In the genomic region with DNA sequence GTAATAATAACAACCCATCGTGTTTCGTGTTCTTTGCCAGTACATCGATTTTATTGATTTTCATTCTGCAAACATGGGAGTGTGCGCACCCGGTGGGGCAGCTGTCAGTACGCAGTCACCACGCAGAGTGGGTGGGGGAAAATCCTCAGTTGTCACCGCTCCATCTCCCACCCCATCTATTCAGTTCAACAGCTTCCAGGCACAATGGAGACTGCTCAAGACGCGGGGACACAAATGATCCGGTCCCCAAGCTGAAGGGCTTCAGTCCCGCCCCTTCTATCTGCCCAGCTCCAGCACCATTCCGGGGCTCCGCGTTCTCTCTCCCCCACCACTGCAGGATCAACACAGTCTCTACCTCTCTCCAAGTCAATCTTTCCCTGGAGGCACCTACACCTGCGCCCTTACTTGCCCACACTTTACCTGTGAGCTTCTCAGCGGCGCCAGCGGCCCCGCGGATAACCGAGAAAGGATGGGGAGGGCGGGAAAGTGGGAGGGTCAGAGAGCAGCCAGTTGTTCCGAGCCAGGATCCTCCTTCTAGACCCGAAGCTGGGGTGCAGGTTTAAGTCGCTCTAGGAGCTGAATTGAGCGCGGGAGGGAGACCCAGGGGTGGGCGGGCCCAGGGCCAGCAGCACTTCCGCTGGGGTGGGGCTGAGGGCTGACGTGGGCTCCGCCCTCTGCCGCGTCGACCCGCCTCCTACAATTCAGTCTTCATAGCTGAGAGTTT, we compare ENCODE assay signal across 8 mouse cellular contexts. TPM values are rescaled to one million over a fixed set of nuclear protein-coding genes. Genes with fewer than 3 reads are reported as not detected.
DNase-seq lines count a peak whose midpoint lies in the region; ATAC-seq and TF ChIP-seq lines count a peak whose summit lies in the region.

No protein-coding gene starts in this region.

- no peaks in the 10 kb centered on the region for H3K36me3 ChIP-seq in E14TG2a.4 (ENCODE audit: insufficient read depth, low read length)
- no peaks in the 10 kb centered on the region for H3K36me3 ChIP-seq in hindbrain, embryonic 14.5 days (replicated peaks; ENCODE audit: control insufficient read depth, insufficient read depth)
- H3K36me3 ChIP-seq in limb, embryonic 15.5 days = no peaks in the 10 kb centered on the region
- H3K36me3 ChIP-seq in midbrain, embryonic 14.5 days (ENCODE audit: control insufficient read depth, insufficient read depth, low read length) = no peaks in the 10 kb centered on the region

- TF ChIP-seq CTCF in E14TG2a.4 (conservative IDR thresholded peaks at IDR 0.05; ENCODE audit: low read length) = no peak

- peaks cover 32% of the 10 kb centered on the region for H3K4me1 ChIP-seq in E14TG2a.4 (replicated peaks; ENCODE audit: low read depth, low read length)
- H3K4me1 ChIP-seq in hindbrain, embryonic 14.5 days (replicated peaks; ENCODE audit: control insufficient read depth, insufficient read depth, low read length) = peaks cover 19% of the 10 kb centered on the region
- peaks cover 35% of the 10 kb centered on the region for H3K4me1 ChIP-seq in limb, embryonic 15.5 days
- H3K4me1 ChIP-seq in midbrain, embryonic 14.5 days (ENCODE audit: control insufficient read depth, insufficient read depth, low read length) = peaks cover 26% of the 10 kb centered on the region

- peak overlapping the region; percentile 63 for H3K4me2 ChIP-seq in hindbrain, embryonic 14.5 days (replicated peaks)
- peak overlapping the region; percentile 86 for H3K4me2 ChIP-seq in limb, embryonic 15.5 days
- peak overlapping the region; percentile 71 for H3K4me2 ChIP-seq in midbrain, embryonic 14.5 days (ENCODE audit: low read length)

- peaks cover 84% of the 10 kb centered on the region for H3K27me3 ChIP-seq in E14TG2a.4 (ENCODE audit: insufficient read depth, low read length)
- H3K27me3 ChIP-seq in hindbrain, embryonic 14.5 days (ENCODE audit: control insufficient read depth, insufficient read depth, low read length) = peaks cover 32% of the 10 kb centered on the region
- peaks cover 24% of the 10 kb centered on the region; the same call in 1 of the 2 replicates for H3K27me3 ChIP-seq in limb, embryonic 15.5 days
- peaks cover 43% of the 10 kb centered on the region for H3K27me3 ChIP-seq in midbrain, embryonic 14.5 days (ENCODE audit: control insufficient read depth, insufficient read depth, low read length)

- peak overlapping the region; percentile 59 for H3K9ac ChIP-seq in hindbrain, embryonic 14.5 days
- H3K9ac ChIP-seq in limb, embryonic 15.5 days = peak overlapping the region; percentile 35
- H3K9ac ChIP-seq in midbrain, embryonic 14.5 days (replicated peaks; ENCODE audit: low read length) = peak overlapping the region; percentile 49

- under 1% methylated on average over 36 of the region's 36 CpGs for WGBS in hindbrain, embryonic 14.5 days
- WGBS in limb, embryonic 15.5 days = under 1% methylated on average over 36 of the region's 36 CpGs
- under 1% methylated on average over 36 of the region's 36 CpGs for WGBS in midbrain, embryonic 14.5 days

- peak overlapping the region; percentile 22; the same call in 1 of the 2 replicates for H3K27ac ChIP-seq in hindbrain, embryonic 14.5 days
- H3K27ac ChIP-seq in limb, embryonic 15.5 days = peak overlapping the region; percentile 83
- H3K27ac ChIP-seq in midbrain, embryonic 14.5 days (replicated peaks; ENCODE audit: low read depth, low read length) = peak overlapping the region; percentile 53; the same call in 1 of the 2 replicates

- no peaks in the 10 kb centered on the region for H3K9me3 ChIP-seq in E14TG2a.4 (ENCODE audit: low read length)
- H3K9me3 ChIP-seq in hindbrain, embryonic 14.5 days (ENCODE audit: control insufficient read depth, low read length) = no peaks in the 10 kb centered on the region
- H3K9me3 ChIP-seq in limb, embryonic 15.5 days = no peaks in the 10 kb centered on the region
- H3K9me3 ChIP-seq in midbrain, embryonic 14.5 days (ENCODE audit: control insufficient read depth, low read length) = no peaks in the 10 kb centered on the region

- peak overlapping the region; percentile 76 for H3K4me3 ChIP-seq in E14TG2a.4 (replicated peaks; ENCODE audit: low read length)
- H3K4me3 ChIP-seq in hindbrain, embryonic 14.5 days (replicated peaks; ENCODE audit: low read length) = peak overlapping the region; percentile 41
- peak overlapping the region; percentile 55 for H3K4me3 ChIP-seq in limb, embryonic 15.5 days
- H3K4me3 ChIP-seq in midbrain, embryonic 14.5 days (replicated peaks; ENCODE audit: low read depth, low read length) = peak overlapping the region; percentile 45

- ATAC-seq in hindbrain, embryonic 14.5 days (ENCODE audit: low FRiP score) = peak; percentile 78; the same call in 1 of the 2 replicates
- ATAC-seq in limb, embryonic 15.5 days (ENCODE audit: insufficient number of reproducible peaks, low FRiP score, low TSS enrichment, low read depth) = peak; percentile 81
- peak; percentile 32; the same call in 1 of the 2 replicates for ATAC-seq in midbrain, embryonic 14.5 days (ENCODE audit: low FRiP score, low TSS enrichment)

- peak; percentile 88 to 92 for DNase-seq in adrenal gland, postnatal 36 days
- DNase-seq in gastrocnemius, adult 18-20 months (ENCODE audit: low spot score) = peak; percentile 67
- peak; percentile 63 for DNase-seq in hindbrain, embryonic 14.5 days (ENCODE audit: low spot score)
- DNase-seq in midbrain, embryonic 14.5 days = peak; percentile 78
- DNase-seq in testis, postnatal 10 days (ENCODE audit: low spot score) = peak; percentile 78
- no peak for DNase-seq in cerebellum, adult 9-11 months

RNA-seq across cellular contexts. Expression of a gene that starts 5.8 kb away (rescaled TPM):
- total RNA-seq in adrenal gland, postnatal 36 days (2021) = 10 to 100 TPM; 23.4 to 30.3 TPM
- total RNA-seq in gastrocnemius, adult 18-20 months (2021) = 1 to 10 TPM; 4.7 to 7.6 TPM
- 9.3 and 11.6 TPM in 2 replicates for polyA plus RNA-seq in hindbrain, embryonic 14.5 days (2014; fragmentation: Nextera tagmentation; extraction: Ambion mirVana)
- polyA plus RNA-seq in limb, embryonic 15.5 days (2015; fragmentation: Nextera tagmentation; extraction: Ambion mirVana) = 16.1 and 21.6 TPM in 2 replicates
- 4.4 and 5.0 TPM in 2 replicates for polyA plus RNA-seq in midbrain, embryonic 14.5 days (2014; fragmentation: Nextera tagmentation; extraction: Ambion mirVana)

RNA-seq across cellular contexts. Expression of a gene that starts 24.3 kb away (rescaled TPM):
- 1 to 10 TPM; 5.2 to 7.2 TPM for total RNA-seq in adrenal gland, postnatal 36 days (2021)
- total RNA-seq in gastrocnemius, adult 18-20 months (2021) = 1 to 10 TPM; 2.3 to 3.1 TPM
- 0.43 and 0.64 TPM in 2 replicates for polyA plus RNA-seq in hindbrain, embryonic 14.5 days (2014; fragmentation: Nextera tagmentation; extraction: Ambion mirVana)
- 0.17 and 0.26 TPM in 2 replicates for polyA plus RNA-seq in limb, embryonic 15.5 days (2015; fragmentation: Nextera tagmentation; extraction: Ambion mirVana)
- 0.42 TPM in 1 of 2 replicates, not detected in the other for polyA plus RNA-seq in midbrain, embryonic 14.5 days (2014; fragmentation: Nextera tagmentation; extraction: Ambion mirVana)

Comparison
In these comparisons a context has a peak if more than half of its experiments do, and no peak if none do; other contexts are left out.
1. H3K27ac ChIP-seq: peak in every context shown above with its lines; median percentile 83 in limb, embryonic 15.5 days; 53 in midbrain, embryonic 14.5 days; 22 in hindbrain, embryonic 14.5 days.